Mouse (Mus musculus) testis, adult 2 months (tissue): ENCODE measurements around the gene Mlh1. TPM values are rescaled to one million over a fixed set of nuclear protein-coding genes. Genes with fewer than 3 reads are reported as not detected.

ENCODE experiments used
- H3K27ac ChIP-seq: fragments of 200-500 bp; 2 replicates; pipeline ENCODE4 v1.5.1; 2012; ENCODE audit warnings: low read depth, low read length; ENCODE audit not compliant: control insufficient read depth, insufficient read depth
- H3K27me3 ChIP-seq: fragments of 200-500 bp; 2 replicates; pipeline ENCODE4 v1.6.1; 2012; ENCODE audit warnings: mild to moderate bottlenecking, low read length, moderate library complexity; ENCODE audit not compliant: control insufficient read depth, insufficient read depth
- H3K36me3 ChIP-seq: fragments of 200-500 bp; 2 replicates; pipeline ENCODE4 v1.6.1; 2012; ENCODE audit warnings: mild to moderate bottlenecking, low read length; ENCODE audit not compliant: control insufficient read depth, insufficient read depth
- H3K4me1 ChIP-seq: fragments of 200-500 bp; 2 replicates; pipeline ENCODE4 v1.6.1; 2012; ENCODE audit warnings: low read length; ENCODE audit not compliant: control insufficient read depth, insufficient read depth
- H3K4me3 ChIP-seq: fragments of 200-500 bp; 2 replicates; pipeline ENCODE4 v1.5.1; 2012; ENCODE audit warnings: low read depth, mild to moderate bottlenecking, low read length, moderate library complexity, mixed read lengths; ENCODE audit not compliant: control insufficient read depth
- CTCF ChIP-seq: fragments of 200-500 bp; IDR thresholded peaks from 2 replicates; pipeline ENCODE4 v1.5.1; 2012; ENCODE audit warnings: low read depth, mild to moderate bottlenecking, inconsistent platforms, low read length, moderate library complexity; ENCODE audit not compliant: control insufficient read depth, insufficient read depth, insufficient replicate concordance
- POLR2A ChIP-seq: fragments of 200-500 bp; IDR thresholded peaks from 2 replicates; pipeline ENCODE4 v1.6.1; 2012; ENCODE audit warnings: low read depth, mild to moderate bottlenecking, inconsistent platforms, low read length, moderate library complexity; ENCODE audit not compliant: control insufficient read depth
- polyA plus RNA-seq: library from polyadenylated mRNA; depleted of rRNA; stranded (reverse); fragments of >200 nt; gene quantifications from 2 replicates; pipeline ENCODE4 v1.2.3, GENCODE M21; 2012

The Mlh1 gene
- polyA plus RNA-seq, 1 experiment: 12.1 TPM

- Histone ChIP-seq H3K27me3 (no peaks in the 10 kb centered on the region), H3K4me1 (no peaks in the 10 kb centered on the region), H3K36me3 (no peaks in the 10 kb centered on the region), H3K27ac (no peak overlapping the region), H3K4me3 (no peak overlapping the region)
- TF ChIP-seq CTCF (no peak), POLR2A (no peak)
Observed at GRCm38 (mm10) chr9:111207683-111208082, 63.9 kb downstream of the Mlh1 start.

DNA sequence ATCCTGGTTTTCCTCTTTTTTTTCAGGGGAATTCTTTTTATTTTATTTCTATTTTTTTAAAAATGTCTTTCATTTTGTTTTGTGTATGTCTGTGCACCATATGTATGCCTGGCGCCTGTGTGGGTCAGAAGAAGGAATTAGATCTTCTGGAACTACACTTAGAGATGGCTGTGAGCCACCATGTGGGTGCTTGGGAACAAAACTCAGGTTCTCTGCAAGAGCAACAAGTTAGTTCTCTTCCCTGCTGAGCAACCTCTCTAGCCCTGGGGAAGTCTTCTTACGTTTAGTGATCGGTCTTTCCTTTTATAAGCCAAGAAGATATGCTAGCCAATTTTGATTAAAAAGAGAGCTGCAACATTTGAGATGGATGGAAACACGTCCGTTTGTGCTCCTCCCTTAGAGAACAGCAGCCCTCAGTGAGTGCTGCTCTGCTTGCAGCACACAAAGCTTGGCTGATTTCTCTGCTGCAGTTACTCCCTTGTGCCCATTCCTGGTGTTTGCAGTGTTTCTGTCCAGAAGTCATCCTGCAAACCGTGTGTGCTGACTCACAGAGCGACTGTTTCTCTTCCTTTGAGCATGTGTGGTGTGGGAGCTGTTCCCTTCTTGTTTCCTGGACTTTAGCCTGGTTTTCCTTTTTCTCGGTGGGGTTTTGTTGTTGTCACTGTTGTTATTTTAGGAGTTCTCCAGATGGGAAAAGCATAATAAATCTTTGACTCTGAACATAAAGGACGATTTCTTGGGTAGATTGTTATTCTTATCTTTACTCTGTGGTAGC, 66.8 kb downstream of the Mlh1 start:
- Histone ChIP-seq H3K36me3 (no peaks in the 10 kb centered on the region), H3K4me1 (no peaks in the 10 kb centered on the region), H3K27me3 (no peaks in the 10 kb centered on the region), H3K4me3 (no peak overlapping the region), H3K27ac (no peak overlapping the region)
- TF ChIP-seq CTCF (no peak), POLR2A (no peak)

- H3K27me3 ChIP-seq: no peaks in the 10 kb centered on the region
- H3K27ac ChIP-seq: no peak overlapping the region
- TF ChIP-seq POLR2A (no peak), CTCF (no peak)
- no peaks in the 10 kb centered on the region for H3K4me1 ChIP-seq
- H3K4me3 ChIP-seq: no peak overlapping the region
- H3K36me3 ChIP-seq: no peaks in the 10 kb centered on the region
Observed at GRCm38 (mm10) chr9:111200208-111200607, 71.4 kb downstream of the Mlh1 start.

DNA sequence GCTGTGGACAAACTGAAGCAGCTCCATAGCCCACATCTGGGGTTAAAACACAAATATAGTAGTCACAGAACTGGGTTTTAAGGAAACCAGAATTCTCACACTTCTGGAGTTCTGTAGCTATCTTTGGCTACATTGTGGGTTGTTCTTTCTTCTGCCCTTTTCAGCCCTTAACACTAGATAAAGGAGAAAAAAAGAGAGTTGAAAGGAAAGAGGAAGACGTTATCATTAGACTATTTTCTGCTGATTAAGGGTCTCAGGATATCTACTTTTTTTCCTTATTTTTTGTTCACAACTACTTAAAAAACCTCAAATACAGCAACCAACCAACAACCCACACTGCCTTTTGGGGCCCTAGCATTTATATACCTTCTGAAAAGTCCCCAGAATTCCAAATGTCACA, 73.3 kb downstream of the Mlh1 start:
- Histone ChIP-seq H3K36me3 (no peaks in the 10 kb centered on the region), H3K4me1 (no peaks in the 10 kb centered on the region), H3K4me3 (no peak overlapping the region), H3K27ac (no peak overlapping the region), H3K27me3 (no peaks in the 10 kb centered on the region)
- TF ChIP-seq POLR2A: no peak
- TF ChIP-seq CTCF: no peak

GRCm38 (mm10) chr9:111197712-111198111, 73.9 kb downstream of the Mlh1 start:
- Histone ChIP-seq H3K4me1 (no peaks in the 10 kb centered on the region), H3K36me3 (no peaks in the 10 kb centered on the region), H3K4me3 (no peak overlapping the region), H3K27ac (no peak overlapping the region), H3K27me3 (no peaks in the 10 kb centered on the region)
- TF ChIP-seq POLR2A (no peak), CTCF (no peak)

GRCm38 (mm10) chr9:111197116-111197515, 74.5 kb downstream of the Mlh1 start:
- H3K4me1 ChIP-seq: no peaks in the 10 kb centered on the region
- H3K27me3 ChIP-seq: no peaks in the 10 kb centered on the region
- TF ChIP-seq POLR2A (no peak), CTCF (no peak)
- no peak overlapping the region for H3K27ac ChIP-seq
- no peak overlapping the region for H3K4me3 ChIP-seq
- no peaks in the 10 kb centered on the region for H3K36me3 ChIP-seq

- H3K27me3 ChIP-seq: no peaks in the 10 kb centered on the region
- H3K27ac ChIP-seq: no peak overlapping the region
- H3K4me1 ChIP-seq: no peaks in the 10 kb centered on the region
- no peaks in the 10 kb centered on the region for H3K36me3 ChIP-seq
- H3K4me3 ChIP-seq: no peak overlapping the region
- TF ChIP-seq POLR2A (no peak), CTCF (no peak)
Observed at GRCm38 (mm10) chr9:111193211-111193610, 78.4 kb downstream of the Mlh1 start.
